Mouse (Mus musculus) B cell, adult 2 months (primary cell): ENCODE results near the gene Ubr4.

ENCODE experiments used
- DNase-seq, 2 experiments: peaks; one replicate each; pipeline ENCODE4 v3.0.0; 2022

The Ubr4 gene

DNA sequence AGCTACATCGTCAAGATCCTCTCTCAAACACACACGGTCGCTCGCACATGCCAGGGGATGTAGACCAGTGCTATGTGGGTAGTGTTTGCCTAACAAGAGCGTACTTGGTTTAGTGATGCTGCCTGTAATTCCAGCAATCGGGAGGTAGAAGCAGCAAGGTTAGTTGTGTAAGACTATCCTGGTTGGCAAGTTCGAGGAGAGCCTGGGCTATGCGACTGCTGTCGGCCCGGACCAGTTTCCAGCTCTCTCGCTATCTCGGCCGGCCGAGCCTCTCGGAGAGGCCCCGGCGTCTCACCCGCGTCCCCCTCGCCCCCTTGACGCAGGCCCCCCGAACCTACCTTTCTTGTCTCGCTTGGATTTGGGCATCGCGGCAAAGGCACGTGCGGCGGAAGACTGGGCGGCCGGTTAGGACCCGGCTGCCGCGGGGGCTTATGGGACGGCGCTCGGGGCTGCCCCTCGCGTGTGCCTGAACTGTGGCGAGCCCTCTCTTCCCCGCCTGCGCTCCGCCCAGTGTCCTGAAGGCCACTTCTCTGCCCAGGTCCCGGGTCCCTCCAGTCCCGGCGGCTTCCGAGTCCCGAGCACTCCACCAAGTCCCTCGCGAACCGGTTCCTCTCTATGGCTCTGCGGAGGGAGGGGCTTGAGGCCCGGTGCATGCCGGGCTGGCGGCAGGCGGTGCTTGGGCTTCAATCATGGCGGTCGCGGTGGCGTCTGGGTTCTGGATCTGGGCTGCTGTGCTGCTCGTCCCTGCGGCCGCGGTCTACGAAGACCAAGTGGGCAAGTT is at the start of gene Ubr4, which contains the start of the genes Mrto4 and Emc1:
Gene Ubr4, plus strand, starts transcription at position 679 of the 781 bp plus-strand sequence.
Gene Mrto4, minus strand, starts transcription at position 646 of the 781 bp plus-strand sequence.
Gene Emc1, plus strand, starts transcription at position 657 of the 781 bp plus-strand sequence.
- DNase-seq = peak; percentile 88 to 89

DNA sequence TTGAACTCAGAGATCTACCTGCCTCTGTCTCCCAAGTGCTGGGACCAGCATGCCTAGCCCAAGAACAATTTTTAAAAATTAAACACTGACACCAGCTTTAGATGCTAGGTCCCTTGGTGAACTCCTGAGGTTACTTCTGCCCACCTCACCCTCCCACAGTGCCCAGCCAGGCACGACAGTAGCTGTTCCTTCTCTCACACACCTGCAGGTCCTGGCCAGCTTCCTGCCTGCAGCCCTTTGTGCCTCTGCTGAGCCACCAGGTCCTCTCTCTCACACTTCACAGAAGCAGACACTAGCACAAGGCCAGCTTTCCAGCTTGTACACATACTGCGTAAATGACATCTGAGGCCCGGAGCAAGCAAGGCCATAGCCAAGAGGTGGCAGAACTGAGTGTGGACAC is 46.9 kb upstream of the Ubr4 start:
- peak; percentile 32 for DNase-seq

GRCm38 (mm10) chr4:139307916-139308315 is 44.5 kb upstream of the Ubr4 start:
- peak; percentile 74 to 81 for DNase-seq

GRCm38 (mm10) chr4:139309651-139310050 is 42.8 kb upstream of the Ubr4 start:
- DNase-seq = peak; percentile 19 to 25

DNA sequence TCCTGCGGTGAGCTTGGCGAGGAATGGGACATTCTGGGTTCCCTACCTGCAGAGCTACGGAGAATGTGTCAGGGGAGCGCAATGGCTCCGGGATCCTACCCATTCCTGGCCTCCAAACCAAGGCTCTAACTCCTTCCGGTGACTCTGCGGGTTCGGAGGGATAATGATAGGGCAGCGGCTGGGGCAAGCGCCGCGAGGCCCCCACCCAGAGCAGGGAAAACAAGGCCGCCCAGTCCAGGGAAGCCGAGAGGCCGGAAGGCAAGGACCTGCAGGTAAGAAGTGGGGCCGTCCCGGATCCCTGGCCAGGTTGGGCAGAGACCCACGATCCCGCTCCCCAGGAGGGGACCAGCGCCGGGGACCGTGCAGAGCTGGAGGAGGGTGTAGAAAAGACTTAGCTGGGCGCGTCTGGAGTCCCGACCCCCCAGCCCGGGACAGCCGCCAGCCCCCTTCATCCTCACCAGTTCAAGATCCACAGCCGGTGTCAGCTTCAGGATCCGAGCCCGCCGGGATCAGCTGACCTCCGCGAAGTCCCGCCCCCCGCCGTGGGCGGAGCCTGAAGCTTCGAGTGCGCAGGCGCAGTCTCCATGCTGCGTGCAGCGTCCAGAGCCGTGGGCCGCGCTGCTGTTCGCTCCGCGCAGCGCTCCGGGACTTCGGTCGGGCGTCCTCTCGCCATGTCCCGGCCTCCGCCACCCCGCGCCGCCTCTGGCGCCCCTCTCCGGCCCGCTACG is 42.1 kb upstream of the Ubr4 start, which contains the start of the genes Pqlc2 and Akr7a5:
Gene Pqlc2, minus strand, starts transcription at position 538 of the 728 bp plus-strand sequence.
Gene Akr7a5, plus strand, starts transcription at position 574 of the 728 bp plus-strand sequence.
- DNase-seq = peak; percentile 99

GRCm38 (mm10) chr4:139310899-139311701 is 41.3 kb upstream of the Ubr4 start:
- no peak for DNase-seq

GRCm38 (mm10) chr4:139311707-139312106 is 40.7 kb upstream of the Ubr4 start:
- no peak for DNase-seq

DNA sequence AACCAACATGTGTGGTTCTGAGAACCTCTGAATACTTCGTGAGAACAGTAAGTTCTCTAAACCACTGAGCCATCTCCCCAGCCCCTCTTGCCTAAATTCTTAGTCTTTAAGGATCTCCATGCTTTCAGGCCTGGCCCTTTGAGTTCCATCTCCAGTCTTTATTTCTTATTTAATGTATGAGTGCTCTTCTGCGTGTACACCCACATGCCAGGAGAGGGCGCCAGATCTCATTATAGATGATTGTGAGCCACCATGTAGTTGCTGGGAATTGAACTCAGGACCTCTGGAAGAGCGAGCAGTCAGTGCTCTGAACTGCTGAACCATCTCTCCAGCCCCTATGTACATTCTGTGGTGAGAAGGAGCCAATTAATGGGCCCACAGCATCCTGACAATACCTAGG is 39.8 kb upstream of the Ubr4 start:
- peak; percentile 75 to 78 for DNase-seq

- DNase-seq = no peak
These were observed 34.0 kb upstream of the Ubr4 start for GRCm38 (mm10) chr4:139318449-139318848.

DNA sequence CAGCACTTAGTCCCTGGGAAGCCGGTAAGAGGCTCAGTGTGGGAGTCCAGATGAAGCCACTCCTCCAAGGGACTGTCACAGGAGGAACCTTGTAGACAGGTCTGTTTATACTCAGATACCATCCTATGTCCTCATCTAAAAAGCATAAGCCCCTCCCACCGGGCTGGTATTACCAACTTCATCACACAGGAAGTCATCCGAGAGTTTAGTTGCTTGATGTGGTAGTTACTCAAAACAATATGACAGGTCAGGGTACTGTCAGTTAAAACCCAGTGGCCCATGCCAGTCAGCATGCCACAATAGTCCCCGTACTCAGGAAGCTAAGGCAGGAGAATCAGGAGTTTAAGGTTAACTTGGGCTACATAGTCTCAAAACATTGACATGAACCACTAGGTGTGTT is 32.7 kb upstream of the Ubr4 start:
- DNase-seq = no peak

- DNase-seq = peak; percentile 85 to 89
These were observed 21.8 kb upstream of the Ubr4 start for GRCm38 (mm10) chr4:139330605-139331004.

- DNase-seq = no peak
These were observed 17.6 kb upstream of the Ubr4 start for GRCm38 (mm10) chr4:139334631-139335295.

GRCm38 (mm10) chr4:139335507-139335906 is 16.9 kb upstream of the Ubr4 start:
- no peak for DNase-seq

GRCm38 (mm10) chr4:139336822-139337483 is 15.5 kb upstream of the Ubr4 start:
- peak; percentile 87 for DNase-seq

DNA sequence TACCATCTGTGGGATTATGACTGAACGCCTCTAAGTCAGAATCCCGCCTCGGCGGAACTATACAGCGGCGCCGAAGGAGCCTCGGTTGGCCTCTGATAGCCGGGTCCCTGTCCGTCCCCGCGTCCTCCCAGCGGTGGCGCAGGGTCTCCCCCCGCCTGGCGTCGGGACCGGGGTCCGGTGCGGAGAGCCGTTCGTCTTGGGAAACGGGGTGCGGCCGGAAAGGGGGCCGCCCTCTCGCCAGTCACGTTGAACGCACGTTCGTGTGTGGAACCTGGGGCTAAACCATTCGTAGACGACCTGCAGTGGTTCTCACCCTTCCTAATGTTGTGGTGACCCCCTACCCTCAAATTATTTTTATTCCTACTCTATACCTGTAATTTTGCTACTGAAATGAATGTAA is 14.3 kb upstream of the Ubr4 start:
- DNase-seq = no peak

DNA sequence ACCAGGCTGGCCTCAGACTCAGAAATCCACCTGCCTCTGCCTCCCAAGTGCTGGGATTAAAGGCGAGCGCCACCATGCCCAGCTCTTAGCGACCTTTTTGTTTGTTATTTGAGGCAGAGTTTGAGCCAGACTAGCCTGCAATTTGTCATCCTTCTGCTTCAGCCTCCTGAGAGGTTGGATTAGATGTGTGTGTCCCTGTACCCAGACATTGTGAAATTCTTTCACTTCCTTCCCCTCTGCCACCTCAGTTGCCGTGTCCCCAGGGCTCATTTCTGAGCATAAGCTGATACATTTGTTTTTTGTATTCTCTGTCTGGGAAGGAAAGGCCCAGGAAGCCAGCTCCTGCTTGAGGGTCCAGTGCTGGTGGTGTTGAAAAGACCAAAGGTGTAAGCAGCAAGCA is 11.6 kb upstream of the Ubr4 start:
- no peak for DNase-seq

DNA sequence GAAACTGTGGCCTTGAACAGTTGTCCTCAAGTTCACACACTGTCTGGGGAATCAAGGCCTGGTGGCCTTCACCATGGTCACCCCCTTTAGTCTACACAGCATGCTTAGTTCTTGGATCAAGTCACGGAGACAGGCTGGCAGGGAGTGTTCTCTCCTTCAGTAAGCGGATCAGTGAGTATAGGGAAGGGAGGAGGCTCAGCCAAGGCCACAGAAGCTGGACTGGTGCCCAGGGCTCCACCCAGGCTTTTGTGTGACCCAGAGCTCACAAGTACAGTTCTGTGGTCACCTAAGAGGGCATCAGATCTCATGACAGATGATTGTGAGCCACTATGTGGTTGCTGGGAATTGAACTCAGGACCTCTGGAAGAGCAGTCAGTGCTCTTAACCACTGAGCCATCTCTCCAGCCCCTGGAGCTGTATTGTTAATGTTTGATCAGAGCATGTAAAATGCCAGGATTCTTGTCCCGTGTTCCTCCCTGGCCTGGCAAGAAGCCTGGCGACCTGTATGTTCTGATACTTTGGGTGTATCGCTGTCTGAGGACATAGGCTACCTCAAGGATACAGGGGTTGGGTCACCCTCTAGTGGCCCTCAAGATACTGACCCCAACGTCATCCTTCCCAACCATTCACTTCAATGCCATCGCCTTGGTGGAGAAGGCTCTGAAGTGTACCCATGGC is 10.7 kb upstream of the Ubr4 start:
- DNase-seq = no peak

GRCm38 (mm10) chr4:139343718-139344117 is 8.7 kb upstream of the Ubr4 start:
- no peak for DNase-seq

DNA sequence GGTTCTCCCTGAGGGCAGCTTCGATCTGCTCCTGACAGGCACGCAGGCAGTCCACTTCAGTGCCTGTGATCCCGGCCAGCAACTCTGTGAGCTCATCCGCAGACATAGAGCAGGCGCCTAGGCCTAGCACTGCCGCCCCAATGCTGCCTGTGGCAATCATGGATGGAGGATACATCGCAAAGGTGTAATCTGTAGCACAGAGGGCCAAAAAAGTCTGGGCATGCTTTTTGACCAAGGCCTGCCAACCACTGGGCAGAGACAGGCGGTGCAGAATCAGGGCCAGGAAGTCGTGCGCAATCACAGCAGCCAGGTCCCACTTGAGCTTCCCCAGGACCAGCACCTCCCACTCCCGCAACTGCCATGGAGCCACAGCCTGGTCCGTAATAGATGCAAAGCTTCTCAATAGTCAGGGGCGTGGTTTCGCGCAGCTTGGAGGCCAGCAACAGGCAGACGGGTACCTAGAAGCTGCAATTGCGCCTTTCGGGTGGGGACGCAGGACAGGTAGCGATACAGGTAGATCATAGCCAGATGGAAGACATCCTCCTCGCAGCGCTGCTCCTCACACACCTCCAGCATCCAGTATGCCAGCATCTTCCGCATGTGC is 6.9 kb upstream of the Ubr4 start:
- DNase-seq = no peak

DNA sequence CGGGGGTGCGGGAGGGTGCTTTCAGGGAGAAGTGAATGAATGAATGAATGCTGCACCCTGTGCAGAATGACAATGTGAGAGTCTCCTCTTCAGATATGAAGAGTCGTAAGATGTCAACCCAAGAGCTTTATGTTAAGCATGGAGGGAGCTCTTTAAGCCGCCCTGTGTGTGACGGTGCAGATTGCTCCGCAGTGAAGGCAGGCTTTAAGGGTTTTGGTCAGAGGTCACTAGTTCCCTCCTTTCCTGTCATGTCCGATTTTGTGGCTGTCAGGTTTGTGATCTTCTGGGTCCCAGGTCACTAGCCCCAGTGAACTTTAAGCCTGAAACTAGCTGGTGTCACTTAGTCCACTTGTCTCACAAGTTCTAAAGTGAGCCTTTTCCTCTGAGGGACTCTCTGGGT is 423 bp downstream of the Ubr4 start:
- no peak for DNase-seq

DNA sequence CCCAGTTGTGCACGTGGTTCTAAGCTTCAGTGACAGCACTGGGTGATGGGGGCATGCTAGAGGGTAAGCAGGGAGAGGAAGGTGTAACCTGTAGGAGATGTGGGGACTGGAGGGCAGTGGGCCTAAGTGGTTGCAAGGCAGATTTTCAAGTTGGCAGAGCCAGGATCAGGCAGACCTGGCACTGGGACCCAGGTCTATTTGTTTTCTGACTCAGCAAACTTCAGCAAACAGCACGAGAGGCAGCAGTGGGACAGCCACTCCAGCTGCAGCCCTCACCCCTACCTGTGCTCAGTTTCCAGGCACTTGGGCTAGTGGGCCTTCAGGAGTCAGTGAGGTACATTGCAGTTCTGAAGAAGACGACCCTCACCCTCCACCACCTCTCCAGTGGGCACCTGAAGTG is 4.8 kb downstream of the Ubr4 start:
- no peak for DNase-seq
